Mouse (Mus musculus) ES-E14 (cell line): ENCODE data around the gene Cst13. TPM values are rescaled to one million over a fixed set of nuclear protein-coding genes. Genes with fewer than 3 reads are reported as not detected.

Source experiments
- DNase-seq: peaks from one replicate; pipeline ENCODE4 v3.0.0-alpha.2; 2013; ENCODE audit warnings: low read depth, low spot score
- H3K27ac ChIP-seq: 2 replicates; pipeline ENCODE4 v1.5.1; 2012; ENCODE audit warnings: low read depth, mild to moderate bottlenecking, low read length, moderate library complexity, mixed read lengths; ENCODE audit not compliant: poor library complexity, insufficient read depth, severe bottlenecking
- H3K36me3 ChIP-seq: 2 replicates; pipeline ENCODE4 v1.6.1; 2012; ENCODE audit warnings: mild to moderate bottlenecking, low read length, moderate library complexity, mixed read lengths; ENCODE audit not compliant: control insufficient read depth, poor library complexity, insufficient read depth, severe bottlenecking
- H3K4me1 ChIP-seq, 2 experiments: fragments of 150-350 bp in 1 of 2; sonication (generic) in 1 of 2; 2 replicates each; pipeline ENCODE4 v1.6.1; 2012; ENCODE audit warnings: low read length in 2 of 2, mild to moderate bottlenecking in 1 of 2, mixed read lengths in 1 of 2; ENCODE audit not compliant: control insufficient read depth in 2 of 2, insufficient read depth in 2 of 2, poor library complexity in 1 of 2
- H3K4me3 ChIP-seq, 2 experiments: fragments of 150-350 bp in 1 of 2; sonication (generic) in 1 of 2; 2 replicates each; pipeline ENCODE4 v1.5.1; 2012; ENCODE audit warnings: low read length in 2 of 2, low read depth in 1 of 2, mild to moderate bottlenecking in 1 of 2, mixed read lengths in 1 of 2; ENCODE audit not compliant: insufficient read depth in 1 of 2, poor library complexity in 1 of 2, severe bottlenecking in 1 of 2
- H3K9ac ChIP-seq: 2 replicates; pipeline ENCODE4 v1.6.1; 2012; ENCODE audit warnings: low read depth, mild to moderate bottlenecking, low read length, mixed read lengths; ENCODE audit not compliant: poor library complexity, insufficient read depth, severe bottlenecking
- H3K9me3 ChIP-seq: fragments of 150-350 bp; sonication (generic); 2 replicates; pipeline ENCODE4 v1.6.1; 2012; ENCODE audit warnings: low read depth, mild to moderate bottlenecking, low read length; ENCODE audit not compliant: control insufficient read depth, insufficient read depth
- CHD2 ChIP-seq: IDR thresholded peaks from 2 replicates; pipeline ENCODE4 v1.6.1; 2014; ENCODE audit warnings: mild to moderate bottlenecking, low read depth, low read length, inconsistent platforms
- HCFC1 ChIP-seq: IDR thresholded peaks from 2 replicates; pipeline ENCODE4 v1.6.1; 2012; ENCODE audit warnings: low read length, inconsistent platforms, borderline replicate concordance; ENCODE audit not compliant: insufficient read depth
- MAFK ChIP-seq: IDR thresholded peaks from 2 replicates; pipeline ENCODE4 v1.6.1; 2014; ENCODE audit warnings: mild to moderate bottlenecking, low read depth, low read length, inconsistent platforms; ENCODE audit not compliant: insufficient read depth
- ZC3H11A ChIP-seq: IDR thresholded peaks from 2 replicates; pipeline ENCODE4 v1.6.1; 2012; ENCODE audit warnings: low read depth, mild to moderate bottlenecking, inconsistent platforms, low read length, borderline replicate concordance
- ZNF384 ChIP-seq: IDR thresholded peaks from 2 replicates; pipeline ENCODE4 v1.6.1; 2012; ENCODE audit warnings: low read depth, low read length, inconsistent platforms
- in situ Hi-C, 2 experiments: fragments of 600-800 bp; cut with MboI; formaldehyde crosslinking; loops; one replicate each; pipeline ENCODE4 v1.15.1; 2025; ENCODE audit warnings: low sequenced_read_pairs in 2 of 2, inconsistent platforms in 1 of 2; ENCODE audit not compliant: unreplicated experiment in 2 of 2
- total RNA-seq: library from RNA; depleted of rRNA; stranded (reverse); fragments of 300-350 nt; gene quantifications from 2 replicates; pipeline ENCODE4 v1.2.3, GENCODE M21; 2012

Gene Cst13
- total RNA-seq, 1 experiment, result not detected

DNA sequence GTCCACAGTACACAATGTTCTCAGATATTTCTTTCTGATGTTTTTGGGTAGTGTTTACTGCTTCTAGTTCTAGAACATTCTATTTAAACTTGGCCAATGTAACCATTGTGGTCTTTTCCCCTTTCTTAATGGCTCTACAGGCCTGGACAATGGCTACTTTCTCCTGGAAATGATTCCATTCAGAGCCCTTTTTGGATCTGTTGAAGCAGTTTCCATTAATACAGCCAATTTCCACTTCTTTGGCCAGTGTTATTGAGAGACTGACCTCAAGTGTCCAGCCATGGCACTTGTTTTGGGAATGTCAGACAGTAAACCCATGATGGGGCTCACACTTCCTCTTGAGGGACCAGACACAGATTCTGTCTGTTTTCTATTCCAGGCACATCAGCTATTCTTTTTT, 41.8 kb downstream of the Cst13 start:
- DNase-seq, result no peak
- H3K9ac ChIP-seq, result no peak overlapping the region
- no peak overlapping the region for H3K4me3 ChIP-seq
- no peaks in the 10 kb centered on the region for H3K36me3 ChIP-seq
- TF ChIP-seq HCFC1, result no peak
- no peak for TF ChIP-seq ZC3H11A
- no peak for TF ChIP-seq MAFK
- TF ChIP-seq CHD2, result no peak
- no peak for TF ChIP-seq ZNF384
- in situ Hi-C loops, result no loop called here
- H3K9me3 ChIP-seq, result no peaks in the 10 kb centered on the region
- H3K27ac ChIP-seq, result no peak overlapping the region
- H3K4me1 ChIP-seq, result no peaks in the 10 kb centered on the region

DNA sequence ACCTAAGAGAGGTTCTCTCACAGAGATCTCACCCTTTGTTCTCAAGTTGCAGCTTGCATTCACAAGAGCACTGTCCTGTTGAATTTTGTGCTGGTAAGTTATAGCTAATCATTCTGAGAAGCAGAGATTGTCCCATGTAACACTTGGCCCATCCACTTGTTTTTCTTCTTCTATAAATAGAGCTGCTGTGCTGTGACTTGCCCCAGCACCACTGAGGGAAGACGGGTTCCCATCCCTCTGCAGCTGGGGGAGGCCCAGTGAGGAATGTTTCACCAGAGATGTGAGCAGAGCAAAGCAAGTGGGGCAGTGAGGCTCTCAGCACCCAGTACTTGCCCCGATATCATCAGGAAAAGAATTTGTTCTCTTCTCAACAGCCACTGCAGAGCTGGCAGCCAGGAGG, 45.1 kb downstream of the Cst13 start, which contains the start of gene 9230104L09Rik:
9230104L09Rik (minus strand) TSS at position 73 of the 400 bp plus-strand sequence.
- in situ Hi-C loops, result no loop called here
- DNase-seq, result no peak
- no peaks in the 10 kb centered on the region for H3K4me1 ChIP-seq
- no peak within 1 kb of the TSS for H3K4me3 ChIP-seq
- no peaks in the 10 kb centered on the region for H3K36me3 ChIP-seq
- H3K9ac ChIP-seq, result no peak within 1 kb of the TSS
- no peak for TF ChIP-seq ZNF384
- TF ChIP-seq ZC3H11A, result no peak
- no peak for TF ChIP-seq HCFC1
- no peak for TF ChIP-seq CHD2
- no peak for TF ChIP-seq MAFK
- H3K9me3 ChIP-seq, result no peaks in the 10 kb centered on the region
- no peak within 1 kb of the TSS for H3K27ac ChIP-seq

DNA sequence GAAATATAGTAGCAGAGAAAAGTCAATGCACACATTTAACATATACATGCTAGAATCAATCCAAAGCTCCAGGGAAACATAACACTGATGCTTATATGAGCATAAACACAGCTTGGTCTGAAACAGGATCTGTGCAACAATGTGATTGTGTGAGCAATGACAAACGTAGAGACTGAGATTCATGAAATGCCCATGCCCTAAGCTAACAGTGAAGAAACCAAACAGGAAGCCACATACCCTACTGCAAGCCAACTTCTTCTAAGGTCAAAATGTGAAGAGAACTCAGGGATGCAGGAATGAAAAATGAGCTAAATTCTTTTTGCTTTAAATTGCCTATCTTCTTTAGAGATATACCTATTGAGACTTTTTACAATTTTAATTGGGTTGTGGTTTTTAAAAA, 49.1 kb downstream of the Cst13 start:
- Histone ChIP-seq H3K9me3 (no peaks in the 10 kb centered on the region), H3K4me3 (no peak overlapping the region), H3K27ac (no peak overlapping the region), H3K9ac (no peak overlapping the region), H3K36me3 (peaks cover 10% of the 10 kb centered on the region), H3K4me1 (peaks cover 2% of the 10 kb centered on the region in 2 experiments; a peak in 2 of 4 replicates)
- in situ Hi-C loops, result no loop called here
- TF ChIP-seq ZC3H11A, result no peak
- TF ChIP-seq HCFC1, result no peak
- TF ChIP-seq MAFK, result no peak
- TF ChIP-seq ZNF384, result no peak
- DNase-seq, result no peak

DNA sequence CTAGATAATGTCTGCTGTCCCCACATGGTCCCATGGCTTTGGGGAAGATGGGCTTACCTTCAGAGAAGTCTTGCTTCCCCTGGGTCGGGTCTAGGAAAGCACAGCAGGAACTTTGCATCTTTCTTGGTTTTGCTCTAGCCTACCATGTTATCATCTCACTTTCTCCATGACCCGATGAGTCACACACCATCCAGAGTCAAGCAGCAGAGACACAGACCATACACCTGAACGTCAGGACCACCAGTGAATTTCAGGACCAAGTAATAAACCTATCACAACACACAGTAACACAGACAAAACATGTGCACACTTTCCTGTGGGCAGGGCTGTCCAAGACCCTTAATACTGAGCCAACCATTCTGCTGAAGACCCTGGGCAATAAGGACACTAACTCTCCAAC, 50.6 kb downstream of the Cst13 start:
- in situ Hi-C loops, result no loop called here
- Histone ChIP-seq H3K9me3 (no peaks in the 10 kb centered on the region), H3K4me1 (peaks cover 2 to 5% of the 10 kb centered on the region in 2 experiments; a peak in 3 of 4 replicates), H3K4me3 (no peak overlapping the region), H3K27ac (no peak overlapping the region), H3K9ac (no peak overlapping the region), H3K36me3 (peaks cover 10% of the 10 kb centered on the region)
- TF ChIP-seq ZNF384, result no peak
- no peak for TF ChIP-seq MAFK
- TF ChIP-seq ZC3H11A, result no peak
- no peak for TF ChIP-seq CHD2
- no peak for TF ChIP-seq HCFC1
- no peak for DNase-seq

DNA sequence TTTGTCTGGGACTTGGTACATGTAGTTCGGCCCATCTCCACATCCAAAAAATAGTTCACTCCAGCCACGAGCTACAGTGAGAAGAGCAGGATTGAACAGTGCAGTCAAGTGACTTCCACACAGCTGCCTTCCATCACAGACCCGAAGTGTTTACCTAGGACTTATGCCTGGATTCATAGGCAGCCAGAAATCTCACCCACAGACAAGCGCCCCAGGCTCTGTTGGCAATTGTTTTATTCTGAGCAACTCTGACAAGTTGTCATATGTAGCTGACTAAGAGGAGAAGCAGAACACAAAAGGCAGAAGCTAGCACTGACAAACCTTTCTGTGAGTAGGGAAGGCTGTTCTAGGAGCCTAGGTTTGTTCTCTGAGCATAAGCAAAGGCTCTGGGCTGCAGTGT, 53.0 kb downstream of the Cst13 start:
- peaks cover 6 to 14% of the 10 kb centered on the region in 2 experiments; a peak in 3 of 4 replicates for H3K4me1 ChIP-seq
- no peak for DNase-seq
- H3K27ac ChIP-seq, result no peak overlapping the region
- in situ Hi-C loops, result no loop called here
- H3K9me3 ChIP-seq, result no peaks in the 10 kb centered on the region
- TF ChIP-seq MAFK (no peak), ZNF384 (no peak), HCFC1 (no peak), ZC3H11A (no peak), CHD2 (no peak)
- no peak overlapping the region for H3K4me3 ChIP-seq
- H3K9ac ChIP-seq, result no peak overlapping the region; the same call in 1 of the 2 replicates
- H3K36me3 ChIP-seq, result peaks cover 10% of the 10 kb centered on the region
